ENCODE assay signal across 8 mouse cellular contexts in the genomic region with DNA sequence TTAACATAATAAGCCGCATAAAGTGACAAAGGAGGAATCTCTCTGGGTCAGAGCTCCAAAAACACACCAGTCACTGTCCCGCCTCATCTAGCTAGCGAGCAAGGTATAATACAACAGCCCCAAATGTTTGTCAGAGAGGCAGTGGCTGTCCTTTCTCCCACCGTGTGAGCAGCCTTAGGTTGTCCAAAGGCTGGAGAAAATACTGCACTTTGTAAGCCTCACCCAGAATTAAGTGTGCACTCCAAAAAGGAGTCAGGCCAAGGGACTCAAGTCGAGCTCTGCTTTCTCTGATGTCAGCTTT.
DNase-seq lines count a peak whose midpoint lies in the region; ATAC-seq and TF ChIP-seq lines count a peak whose summit lies in the region.

No protein-coding gene starts in this region.

- 81% methylated on average over 5 of the region's 5 CpGs for WGBS in embryonic facial prominence, embryonic 11.5 days
- 69% methylated on average over 5 of the region's 5 CpGs for WGBS in embryonic facial prominence, embryonic 10.5 days
- 72% methylated on average over 5 of the region's 5 CpGs for WGBS in lung, embryonic 14.5 days
- 68% methylated on average over 5 of the region's 5 CpGs for WGBS in lung, adult 2 months
- WGBS in limb, embryonic 12.5 days, result 78% methylated on average over 5 of the region's 5 CpGs
- 66% methylated on average over 5 of the region's 5 CpGs for WGBS in neural tube, embryonic 14.5 days

- ATAC-seq in embryonic facial prominence, embryonic 11.5 days (replicated peaks; ENCODE audit: insufficient number of reproducible peaks, low FRiP score, low TSS enrichment, low read depth), result 0 out of 2 replicates have a peak, but pooled peaks have one; percentile 57
- ATAC-seq in lung, embryonic 14.5 days (ENCODE audit: insufficient read depth), result peak; percentile 43
- peak; percentile 38; the same call in 1 of the 2 replicates for ATAC-seq in limb, embryonic 12.5 days (ENCODE audit: insufficient number of reproducible peaks, insufficient read depth, low FRiP score, low TSS enrichment, low read depth)
- ATAC-seq in neural tube, embryonic 14.5 days (ENCODE audit: low read depth), result peak; percentile 35; the same call in 1 of the 2 replicates

- H3K4me2 ChIP-seq in embryonic facial prominence, embryonic 11.5 days (ENCODE audit: low read depth, low read length), result no peak overlapping the region
- peak overlapping the region; percentile 52 for H3K4me2 ChIP-seq in lung, embryonic 14.5 days
- H3K4me2 ChIP-seq in limb, embryonic 12.5 days, result peak overlapping the region; percentile 44; the same call in 1 of the 2 replicates
- no peak overlapping the region for H3K4me2 ChIP-seq in neural tube, embryonic 14.5 days (ENCODE audit: low read depth, low read length)

- no peak for TF ChIP-seq CTCF in lung, embryonic 14.5 days (IDR thresholded peaks at IDR 0.05; ENCODE audit: low read depth)
- no peak for TF ChIP-seq CTCF in lung, adult 2 months (IDR thresholded peaks at IDR 0.05; ENCODE audit: insufficient read depth, low read length)

- TF ChIP-seq POLR2A in lung, adult 2 months (IDR thresholded peaks at IDR 0.05; ENCODE audit: borderline replicate concordance, extremely low read depth, low read depth, low read length), result no peak

- no peaks in the 10 kb centered on the region for H3K36me3 ChIP-seq in embryonic facial prominence, embryonic 11.5 days (replicated peaks; ENCODE audit: control insufficient read depth, insufficient read depth, low read depth, low read length)
- H3K36me3 ChIP-seq in embryonic facial prominence, embryonic 10.5 days (replicated peaks), result no peaks in the 10 kb centered on the region
- H3K36me3 ChIP-seq in lung, embryonic 14.5 days (ENCODE audit: insufficient read depth), result no peaks in the 10 kb centered on the region
- no peaks in the 10 kb centered on the region for H3K36me3 ChIP-seq in limb, embryonic 12.5 days
- no peaks in the 10 kb centered on the region for H3K36me3 ChIP-seq in neural tube, embryonic 14.5 days (ENCODE audit: control insufficient read depth, insufficient read depth, low read length)

- H3K4me1 ChIP-seq in embryonic facial prominence, embryonic 11.5 days (ENCODE audit: control insufficient read depth, insufficient read depth, low read length), result no peaks in the 10 kb centered on the region
- H3K4me1 ChIP-seq in embryonic facial prominence, embryonic 10.5 days, result peaks cover 9% of the 10 kb centered on the region; the same call in 1 of the 2 replicates
- H3K4me1 ChIP-seq in lung, embryonic 14.5 days (ENCODE audit: insufficient read depth), result no peaks in the 10 kb centered on the region
- no peaks in the 10 kb centered on the region for H3K4me1 ChIP-seq in lung, adult 2 months (ENCODE audit: control insufficient read depth, insufficient read depth, low read length)
- 0 out of 2 replicates have a peak, but pooled peaks cover 2% of the 10 kb centered on the region for H3K4me1 ChIP-seq in limb, embryonic 12.5 days (replicated peaks)
- no peaks in the 10 kb centered on the region for H3K4me1 ChIP-seq in neural tube, embryonic 14.5 days (ENCODE audit: control insufficient read depth, insufficient read depth, low read length)

- no peak overlapping the region for H3K27ac ChIP-seq in embryonic facial prominence, embryonic 11.5 days (replicated peaks; ENCODE audit: low read depth, low read length)
- H3K27ac ChIP-seq in embryonic facial prominence, embryonic 10.5 days (replicated peaks), result no peak overlapping the region
- no peak overlapping the region for H3K27ac ChIP-seq in lung, embryonic 14.5 days (ENCODE audit: low read depth)
- H3K27ac ChIP-seq in limb, embryonic 12.5 days, result no peak overlapping the region
- no peak overlapping the region for H3K27ac ChIP-seq in neural tube, embryonic 14.5 days (ENCODE audit: low read depth, low read length)

- no peak overlapping the region for H3K9ac ChIP-seq in embryonic facial prominence, embryonic 11.5 days (replicated peaks; ENCODE audit: low read length)
- no peak overlapping the region for H3K9ac ChIP-seq in lung, embryonic 14.5 days
- H3K9ac ChIP-seq in limb, embryonic 12.5 days (replicated peaks), result no peak overlapping the region
- no peak overlapping the region for H3K9ac ChIP-seq in neural tube, embryonic 14.5 days (replicated peaks; ENCODE audit: low read depth, low read length)

- H3K27me3 ChIP-seq in embryonic facial prominence, embryonic 11.5 days (ENCODE audit: control insufficient read depth, insufficient read depth, low read length), result no peaks in the 10 kb centered on the region
- H3K27me3 ChIP-seq in embryonic facial prominence, embryonic 10.5 days (replicated peaks; ENCODE audit: low read depth, poor library complexity, severe bottlenecking), result 0 out of 2 replicates have a peak, but pooled peaks cover 14% of the 10 kb centered on the region
- no peaks in the 10 kb centered on the region for H3K27me3 ChIP-seq in lung, embryonic 14.5 days (ENCODE audit: insufficient read depth, low read length)
- no peaks in the 10 kb centered on the region for H3K27me3 ChIP-seq in limb, embryonic 12.5 days
- H3K27me3 ChIP-seq in neural tube, embryonic 14.5 days (ENCODE audit: control insufficient read depth, insufficient read depth, low read length), result no peaks in the 10 kb centered on the region

- H3K9me3 ChIP-seq in embryonic facial prominence, embryonic 11.5 days (replicated peaks; ENCODE audit: control insufficient read depth, low read length), result no peaks in the 10 kb centered on the region
- no peaks in the 10 kb centered on the region for H3K9me3 ChIP-seq in embryonic facial prominence, embryonic 10.5 days
- H3K9me3 ChIP-seq in lung, embryonic 14.5 days (ENCODE audit: low read depth, low read length), result no peaks in the 10 kb centered on the region
- H3K9me3 ChIP-seq in limb, embryonic 12.5 days, result no peaks in the 10 kb centered on the region
- H3K9me3 ChIP-seq in neural tube, embryonic 14.5 days (ENCODE audit: control insufficient read depth, low read length), result no peaks in the 10 kb centered on the region

- no peak overlapping the region for H3K4me3 ChIP-seq in embryonic facial prominence, embryonic 11.5 days (ENCODE audit: low read depth, low read length)
- no peak overlapping the region; the same call in 1 of the 2 replicates for H3K4me3 ChIP-seq in embryonic facial prominence, embryonic 10.5 days
- H3K4me3 ChIP-seq in lung, embryonic 14.5 days (ENCODE audit: low read depth, low read length), result peak overlapping the region; percentile 28; the same call in 1 of the 2 replicates
- H3K4me3 ChIP-seq in lung, adult 2 months (replicated peaks; ENCODE audit: extremely low read depth, low read depth, low read length), result no peak overlapping the region
- H3K4me3 ChIP-seq in limb, embryonic 12.5 days (replicated peaks), result peak overlapping the region; percentile 23; the same call in 1 of the 2 replicates
- H3K4me3 ChIP-seq in neural tube, embryonic 14.5 days (ENCODE audit: low read depth, low read length), result no peak overlapping the region

- no peak for DNase-seq in embryonic facial prominence, embryonic 11.5 days (ENCODE audit: low spot score)
- DNase-seq in embryonic facial prominence, embryonic 10.5 days (ENCODE audit: low spot score), result no peak
- no peak for DNase-seq in lung, embryonic 14.5 days
- DNase-seq in lung, adult 2 months, result no peak
- DNase-seq in cerebellum, postnatal 14 days, result no peak
- DNase-seq in adrenal gland, postnatal 25 days, result no peak

Comparison
In these comparisons a context has a peak if more than half of its experiments do, and no peak if none do; other contexts are left out.
1. H3K4me3 ChIP-seq: peak in lung, embryonic 14.5 days (single experiment) and limb, embryonic 12.5 days (single experiment); none in embryonic facial prominence, embryonic 11.5 days (single experiment), embryonic facial prominence, embryonic 10.5 days (single experiment), lung, adult 2 months (single experiment) and neural tube, embryonic 14.5 days (single experiment).
2. H3K4me2 ChIP-seq: peak in lung, embryonic 14.5 days (single experiment) and limb, embryonic 12.5 days (single experiment); none in embryonic facial prominence, embryonic 11.5 days (single experiment) and neural tube, embryonic 14.5 days (single experiment).
3. Peak in every context shown above with its lines, with median percentiles within 50 percentile points of each other: ATAC-seq.